Mouse (Mus musculus) heart, embryonic 11.5 days (tissue): ENCODE results near the gene Opn1sw. TPM values are rescaled to one million over a fixed set of nuclear protein-coding genes. Genes with fewer than 3 reads are reported as not detected.
A peak's percentile ranks its signal among the peaks of the same experiment; 100 is the strongest.

Experiments
- ATAC-seq: fragments of 200-750 bp; cut with Nextera tagmentation; replicated peaks from 2 replicates; pipeline ENCODE4 v1.8.0; 2017; ENCODE audit warnings: moderate library complexity; ENCODE audit not compliant: insufficient number of reproducible peaks, low FRiP score, low TSS enrichment
- H3K27ac ChIP-seq: fragments of 300-500 bp; sonication (generic); 2 replicates; pipeline ENCODE4 v1.5.1; 2014; ENCODE audit warnings: mild to moderate bottlenecking, low read depth, low read length
- H3K27me3 ChIP-seq: fragments of 300-500 bp; sonication (generic); 2 replicates; pipeline ENCODE4 v1.6.1; 2014; ENCODE audit warnings: mild to moderate bottlenecking, low read length, mixed read lengths; ENCODE audit not compliant: control insufficient read depth, insufficient read depth
- H3K36me3 ChIP-seq: fragments of 300-500 bp; sonication (generic); 2 replicates; pipeline ENCODE4 v1.6.1; 2014; ENCODE audit warnings: mild to moderate bottlenecking, low read length, moderate library complexity, mixed read lengths; ENCODE audit not compliant: control insufficient read depth, insufficient read depth
- H3K4me1 ChIP-seq: fragments of 300-500 bp; sonication (generic); 2 replicates; pipeline ENCODE4 v1.6.1; 2014; ENCODE audit warnings: low read length; ENCODE audit not compliant: control insufficient read depth, insufficient read depth
- H3K4me2 ChIP-seq: fragments of 300-500 bp; sonication (generic); 2 replicates; pipeline ENCODE4 v1.6.1; 2014; ENCODE audit warnings: mild to moderate bottlenecking, moderate library complexity
- H3K4me3 ChIP-seq: fragments of 300-500 bp; sonication (generic); 2 replicates; pipeline ENCODE4 v1.5.1; 2014; ENCODE audit warnings: low read depth, low read length
- H3K9ac ChIP-seq: fragments of 300-500 bp; sonication (generic); 2 replicates; pipeline ENCODE4 v1.6.1; 2014; ENCODE audit warnings: mild to moderate bottlenecking, low read depth, low read length, moderate library complexity
- H3K9me3 ChIP-seq: fragments of 300-500 bp; sonication (generic); replicated peaks from 2 replicates; pipeline ENCODE4 v1.6.1; 2016; ENCODE audit warnings: low read length; ENCODE audit not compliant: control insufficient read depth
- WGBS: fragments of 180-500 bp; shearing (Covaris S2); extraction: QIAGEN DNeasy Blood & Tissue Kit; methylation state at CpG from one replicate; pipeline ENCODE4 v1.1.7; 2014; ENCODE audit not compliant: insufficient replicate concordance; 5-methylcytosine and 5-hydroxymethylcytosine counted together
- polyA plus RNA-seq: library from polyadenylated mRNA; unstranded; fragments of >200 nt; fragmentation: Nextera tagmentation; extraction: Ambion mirVana; gene quantifications from 2 replicates; pipeline ENCODE4 v1.2.1, GENCODE M21; 2014

Gene Opn1sw
- 0.27 and 0.30 TPM in 2 replicates for polyA plus RNA-seq

GRCm38 (mm10) chr6:29388052-29388518, at the start of gene Opn1sw:
Gene Opn1sw, minus strand, starts transcription at chr6:29388468.
- no peaks in the 10 kb centered on the region for H3K27me3 ChIP-seq
- ATAC-seq = peak; percentile 55
- H3K4me3 ChIP-seq = peak within 1 kb of the TSS; percentile 45
- peak within 1 kb of the TSS; percentile 64 for H3K4me2 ChIP-seq
- 0 out of 2 replicates have a peak within 1 kb of the TSS, but pooled peaks have one; percentile 52 for H3K9ac ChIP-seq
- H3K9me3 ChIP-seq = no peaks in the 10 kb centered on the region
- no peaks in the 10 kb centered on the region for H3K36me3 ChIP-seq
- no peak within 1 kb of the TSS for H3K27ac ChIP-seq
- H3K4me1 ChIP-seq = peaks cover 18% of the 10 kb centered on the region
- WGBS = 5% methylated on average over 12 of the region's 12 CpGs

GRCm38 (mm10) chr6:29436461-29436934, 48.2 kb upstream of the Opn1sw start:
- Histone ChIP-seq H3K36me3 (peaks cover 14% of the 10 kb centered on the region), H3K9me3 (no peaks in the 10 kb centered on the region), H3K9ac (peak overlapping the region; percentile 80), H3K27me3 (no peaks in the 10 kb centered on the region), H3K27ac (peak overlapping the region; percentile 97), H3K4me2 (peak overlapping the region; percentile 90), H3K4me1 (peaks cover 33% of the 10 kb centered on the region), H3K4me3 (peak overlapping the region; percentile 67)
- ATAC-seq = no peak
- 8% methylated on average over 11 of the region's 11 CpGs for WGBS

- H3K9ac ChIP-seq = peak overlapping the region; percentile 80
- 13% methylated on average over 6 of the region's 6 CpGs for WGBS
Observed at GRCm38 (mm10) chr6:29435940-29436451, 47.7 kb upstream of the Opn1sw start.

GRCm38 (mm10) chr6:29434911-29435691, 46.8 kb upstream of the Opn1sw start:
- peak overlapping the region; percentile 97 for H3K27ac ChIP-seq
- peak overlapping the region; percentile 80 for H3K9ac ChIP-seq
- peaks cover 7% of the 10 kb centered on the region; the same call in 1 of the 2 replicates for H3K36me3 ChIP-seq
- H3K4me2 ChIP-seq = peak overlapping the region; percentile 90
- H3K9me3 ChIP-seq = no peaks in the 10 kb centered on the region
- no peaks in the 10 kb centered on the region for H3K27me3 ChIP-seq
- peaks cover 42% of the 10 kb centered on the region for H3K4me1 ChIP-seq
- WGBS = 2% methylated on average over 13 of the region's 13 CpGs
- peak; percentile 17 for ATAC-seq
- peak overlapping the region; percentile 67 for H3K4me3 ChIP-seq

More at GRCm38 (mm10) chr6:29435940-29436451, 47.7 kb upstream of the Opn1sw start:
- peak overlapping the region; percentile 90 for H3K4me2 ChIP-seq
- no peaks in the 10 kb centered on the region for H3K27me3 ChIP-seq
- peak overlapping the region; percentile 97 for H3K27ac ChIP-seq
- H3K9me3 ChIP-seq = no peaks in the 10 kb centered on the region
- ATAC-seq = 0 out of 2 replicates have a peak, but pooled peaks have one; percentile 7
- peak overlapping the region; percentile 67 for H3K4me3 ChIP-seq
- H3K4me1 ChIP-seq = peaks cover 33% of the 10 kb centered on the region
- peaks cover 11% of the 10 kb centered on the region for H3K36me3 ChIP-seq

GRCm38 (mm10) chr6:29433804-29434795, 45.8 kb upstream of the Opn1sw start:
- H3K9me3 ChIP-seq = no peaks in the 10 kb centered on the region
- peak overlapping the region; percentile 90 for H3K4me2 ChIP-seq
- H3K36me3 ChIP-seq = peaks cover 5% of the 10 kb centered on the region; the same call in 1 of the 2 replicates
- peaks cover 44% of the 10 kb centered on the region for H3K4me1 ChIP-seq
- ATAC-seq = peak; percentile 33
- H3K27ac ChIP-seq = peak overlapping the region; percentile 97
- peak overlapping the region; percentile 80 for H3K9ac ChIP-seq
- H3K4me3 ChIP-seq = peak overlapping the region; percentile 67
- H3K27me3 ChIP-seq = no peaks in the 10 kb centered on the region
- WGBS = 3% methylated on average over 27 of the region's 27 CpGs

GRCm38 (mm10) chr6:29433038-29433803, 45.0 kb upstream of the Opn1sw start, which contains the start of gene Flnc:
Gene Flnc, plus strand, starts transcription at chr6:29433256.
- Histone ChIP-seq H3K4me2 (peak within 1 kb of the TSS; percentile 90), H3K4me3 (peak within 1 kb of the TSS; percentile 67), H3K36me3 (no peaks in the 10 kb centered on the region), H3K4me1 (peaks cover 44% of the 10 kb centered on the region), H3K9me3 (no peaks in the 10 kb centered on the region), H3K27ac (peak within 1 kb of the TSS; percentile 97), H3K27me3 (no peaks in the 10 kb centered on the region), H3K9ac (peak within 1 kb of the TSS; percentile 80)
- WGBS = under 1% methylated on average over 69 of the region's 77 CpGs
- ATAC-seq = peak; percentile 23; the same call in 1 of the 2 replicates

GRCm38 (mm10) chr6:29432676-29433037, 44.4 kb upstream of the Opn1sw start:
- Histone ChIP-seq H3K27me3 (no peaks in the 10 kb centered on the region), H3K27ac (peak overlapping the region; percentile 97), H3K9ac (peak overlapping the region; percentile 80; the same call in 1 of the 2 replicates), H3K4me3 (peak overlapping the region; percentile 67), H3K36me3 (no peaks in the 10 kb centered on the region), H3K4me2 (peak overlapping the region; percentile 90), H3K4me1 (peaks cover 44% of the 10 kb centered on the region), H3K9me3 (no peaks in the 10 kb centered on the region)
- no peak for ATAC-seq
